Mouse (Mus musculus) intestine, postnatal 0 days (tissue): ENCODE data around the gene Dennd1c. TPM values are rescaled to one million over a fixed set of nuclear protein-coding genes. Genes with fewer than 3 reads are reported as not detected.

Source experiments
- ATAC-seq: fragments of 200-750 bp; cut with Nextera tagmentation; 2 replicates; pipeline ENCODE4 v1.8.0; 2017; ENCODE audit warnings: mild to moderate bottlenecking, moderate TSS enrichment, moderate library complexity
- H3K27ac ChIP-seq: fragments of 300-500 bp; sonication (generic); 2 replicates; pipeline ENCODE4 v1.5.1; 2014; ENCODE audit warnings: mild to moderate bottlenecking, low read depth, low read length, moderate library complexity
- H3K27me3 ChIP-seq: fragments of 300-500 bp; sonication (generic); replicated peaks from 2 replicates; pipeline ENCODE4 v1.6.1; 2014; ENCODE audit warnings: low read length, mixed read lengths; ENCODE audit not compliant: control insufficient read depth, insufficient read depth
- H3K36me3 ChIP-seq: fragments of 300-500 bp; sonication (generic); 2 replicates; pipeline ENCODE4 v1.6.1; 2014; ENCODE audit warnings: mild to moderate bottlenecking, moderate library complexity; ENCODE audit not compliant: control insufficient read depth, insufficient read depth
- H3K4me1 ChIP-seq: fragments of 300-500 bp; sonication (generic); replicated peaks from 2 replicates; pipeline ENCODE4 v1.6.1; 2014; ENCODE audit warnings: antibody characterized with exemption, low read length, mixed read lengths; ENCODE audit not compliant: control insufficient read depth, insufficient read depth
- H3K4me2 ChIP-seq: fragments of 300-500 bp; sonication (generic); replicated peaks from 2 replicates; pipeline ENCODE4 v1.6.1; 2014; ENCODE audit warnings: low read depth, mild to moderate bottlenecking, moderate library complexity
- H3K4me3 ChIP-seq: fragments of 300-500 bp; sonication (generic); 2 replicates; pipeline ENCODE4 v1.5.1; 2014; ENCODE audit warnings: low read depth, low read length
- H3K9ac ChIP-seq: fragments of 300-500 bp; sonication (generic); 2 replicates; pipeline ENCODE4 v1.6.1; 2014; ENCODE audit warnings: mild to moderate bottlenecking, low read depth, low read length
- H3K9me3 ChIP-seq: fragments of 300-500 bp; sonication (generic); 2 replicates; pipeline ENCODE4 v1.6.1; 2016; ENCODE audit warnings: mixed run types; ENCODE audit not compliant: control insufficient read depth
- CTCF ChIP-seq: sonication (generic); IDR thresholded peaks from 2 replicates; pipeline ENCODE4 v1.5.1; 2016; ENCODE audit warnings: low read depth, mild to moderate bottlenecking, control low read depth, antibody characterized with exemption, moderate library complexity
- WGBS: fragments of 180-500 bp; shearing (Covaris S2); extraction: QIAGEN DNeasy Blood & Tissue Kit; methylation state at CpG from one replicate; pipeline ENCODE4 v1.1.7; 2014; 5-methylcytosine and 5-hydroxymethylcytosine counted together
- polyA plus RNA-seq: library from polyadenylated mRNA; unstranded; fragments of >200 nt; fragmentation: Nextera tagmentation; extraction: Ambion mirVana; gene quantifications from 2 replicates; pipeline ENCODE4 v1.2.1, GENCODE M21; 2015

The Dennd1c gene
- polyA plus RNA-seq, 1 experiment from 2014 or later = 5.2 TPM

DNA sequence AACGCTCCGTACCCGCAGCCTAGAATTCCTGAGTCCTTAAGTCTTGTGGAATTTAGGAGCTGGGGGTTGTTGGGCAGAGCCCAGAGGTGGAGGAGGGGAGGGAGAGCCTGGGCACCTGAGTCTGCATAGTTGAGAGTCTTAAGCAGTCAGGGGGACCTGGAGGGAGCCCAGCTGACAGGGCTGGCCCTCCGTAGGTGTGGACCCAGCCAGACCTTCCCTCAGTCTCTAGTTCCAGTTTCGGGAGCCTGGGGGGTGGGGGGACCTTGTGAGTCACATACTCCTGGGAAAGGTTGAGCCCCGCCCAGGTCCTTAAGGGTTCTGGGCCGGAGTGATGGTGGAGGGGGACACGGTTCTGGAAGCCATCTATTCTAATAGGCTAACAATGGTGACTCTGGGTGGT is 15.3 kb downstream of the Dennd1c start:
- peaks cover 8% of the 10 kb centered on the region; the same call in 1 of the 2 replicates for H3K27me3 ChIP-seq
- no peaks in the 10 kb centered on the region for H3K9me3 ChIP-seq
- peaks cover 12% of the 10 kb centered on the region; the same call in 1 of the 2 replicates for H3K4me1 ChIP-seq
- WGBS = 5% methylated on average over 8 of the region's 8 CpGs
- peak overlapping the region; percentile 63 for H3K4me3 ChIP-seq
- H3K4me2 ChIP-seq = peak overlapping the region; percentile 98
- ATAC-seq = no peak
- peaks cover 19% of the 10 kb centered on the region; the same call in 1 of the 2 replicates for H3K36me3 ChIP-seq
- TF ChIP-seq CTCF = no peak
- H3K9ac ChIP-seq = peak overlapping the region; percentile 73
- peak overlapping the region; percentile 98; the same call in 1 of the 2 replicates for H3K27ac ChIP-seq

DNA sequence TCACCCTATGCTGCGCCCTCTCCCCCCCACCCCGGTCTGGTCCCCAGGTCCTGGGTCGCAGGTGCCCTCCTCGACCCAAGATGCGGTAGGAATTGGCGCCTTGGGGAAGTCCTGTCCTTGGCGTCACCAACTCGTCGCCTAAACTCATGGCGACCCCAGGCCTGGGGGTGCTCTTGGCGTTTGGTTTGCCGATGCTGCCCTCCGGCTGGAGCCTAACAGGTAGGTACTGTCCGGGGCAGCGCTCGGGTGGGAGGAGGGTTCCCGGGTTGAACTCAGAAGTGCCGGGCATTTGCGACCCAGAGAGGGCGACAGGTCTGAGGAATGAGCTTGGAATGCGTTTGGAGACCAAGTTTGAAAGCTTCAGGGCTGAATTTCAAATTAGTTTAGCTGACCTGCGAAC is 15.8 kb downstream of the Dennd1c start:
- peak overlapping the region; percentile 73 for H3K9ac ChIP-seq
- H3K4me1 ChIP-seq = peaks cover 12% of the 10 kb centered on the region; the same call in 1 of the 2 replicates
- no peak for TF ChIP-seq CTCF
- H3K36me3 ChIP-seq = peaks cover 19% of the 10 kb centered on the region; the same call in 1 of the 2 replicates
- no peaks in the 10 kb centered on the region for H3K9me3 ChIP-seq
- peak overlapping the region; percentile 98 for H3K4me2 ChIP-seq
- ATAC-seq = no peak
- peak overlapping the region; percentile 63 for H3K4me3 ChIP-seq
- peak overlapping the region; percentile 98 for H3K27ac ChIP-seq
- WGBS = under 1% methylated on average over 22 of the region's 22 CpGs
- H3K27me3 ChIP-seq = peaks cover 8% of the 10 kb centered on the region; the same call in 1 of the 2 replicates

DNA sequence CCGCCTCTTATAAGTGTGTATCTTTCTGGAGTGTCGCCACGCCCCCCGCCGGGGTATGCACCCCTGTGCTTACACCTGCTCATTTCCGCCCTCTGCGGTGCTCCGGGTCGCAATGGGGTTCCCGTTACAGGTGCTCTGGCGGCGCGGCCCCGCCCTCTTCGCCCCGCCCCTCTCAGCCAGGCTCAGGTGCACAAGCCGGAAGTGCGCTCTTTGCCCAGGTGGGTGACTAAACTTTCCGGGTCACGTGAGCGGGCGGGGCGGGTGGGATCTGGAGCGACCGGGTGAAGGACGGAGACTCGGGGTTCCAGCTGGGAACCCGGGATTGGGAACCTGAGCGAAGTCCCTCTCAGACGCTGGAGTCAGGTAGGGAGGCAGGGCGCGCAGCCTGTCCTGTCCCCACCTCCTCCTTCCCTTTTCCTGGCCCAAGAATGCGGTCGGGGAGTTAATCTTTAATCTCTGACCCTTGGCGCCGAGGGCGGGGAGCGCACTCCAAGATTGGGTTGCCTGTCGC is 16.2 kb downstream of the Dennd1c start:
- Histone ChIP-seq H3K4me1 (peaks cover 12% of the 10 kb centered on the region; the same call in 1 of the 2 replicates), H3K27me3 (peaks cover 8% of the 10 kb centered on the region; the same call in 1 of the 2 replicates), H3K9ac (peak overlapping the region; percentile 73), H3K36me3 (peaks cover 19% of the 10 kb centered on the region; the same call in 1 of the 2 replicates), H3K4me2 (peak overlapping the region; percentile 98), H3K4me3 (peak overlapping the region; percentile 63), H3K27ac (peak overlapping the region; percentile 98), H3K9me3 (no peaks in the 10 kb centered on the region)
- WGBS = 1% methylated on average over 38 of the region's 39 CpGs
- peak; percentile 80 for ATAC-seq
- TF ChIP-seq CTCF = 0 out of 2 replicates have a peak, but pooled peaks have one; percentile 12

DNA sequence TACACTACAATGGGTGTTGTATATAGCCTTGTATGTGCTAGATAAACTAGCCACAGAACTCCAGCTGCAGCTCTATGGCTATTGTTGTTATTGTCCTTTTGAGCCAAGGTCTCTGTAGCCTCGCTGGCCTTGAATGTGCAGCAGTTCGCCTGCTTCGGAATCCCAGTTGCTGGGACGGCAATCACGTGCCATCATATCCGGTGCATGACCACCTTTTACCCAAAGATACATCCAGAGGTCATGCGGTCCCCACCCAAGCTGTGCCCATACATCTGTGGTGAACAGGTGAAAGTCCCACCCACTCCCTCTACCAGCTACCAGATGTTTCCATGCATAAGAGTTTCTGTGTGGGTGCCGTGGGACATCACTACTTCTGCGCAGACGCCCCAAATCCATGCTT is 17.2 kb downstream of the Dennd1c start:
- no peak for ATAC-seq
- peak overlapping the region; percentile 47 for H3K27ac ChIP-seq
- no peak for TF ChIP-seq CTCF
- H3K27me3 ChIP-seq = peaks cover 8% of the 10 kb centered on the region; the same call in 1 of the 2 replicates
- H3K9ac ChIP-seq = 0 out of 2 replicates have a peak overlapping the region, but pooled peaks have one; percentile 7
- no peaks in the 10 kb centered on the region for H3K9me3 ChIP-seq
- peaks cover 12% of the 10 kb centered on the region; the same call in 1 of the 2 replicates for H3K4me1 ChIP-seq
- 34% methylated on average over 10 of the region's 10 CpGs for WGBS
- no peak overlapping the region for H3K4me3 ChIP-seq
- peak overlapping the region; percentile 98 for H3K4me2 ChIP-seq
- peaks cover 9% of the 10 kb centered on the region; the same call in 1 of the 2 replicates for H3K36me3 ChIP-seq

DNA sequence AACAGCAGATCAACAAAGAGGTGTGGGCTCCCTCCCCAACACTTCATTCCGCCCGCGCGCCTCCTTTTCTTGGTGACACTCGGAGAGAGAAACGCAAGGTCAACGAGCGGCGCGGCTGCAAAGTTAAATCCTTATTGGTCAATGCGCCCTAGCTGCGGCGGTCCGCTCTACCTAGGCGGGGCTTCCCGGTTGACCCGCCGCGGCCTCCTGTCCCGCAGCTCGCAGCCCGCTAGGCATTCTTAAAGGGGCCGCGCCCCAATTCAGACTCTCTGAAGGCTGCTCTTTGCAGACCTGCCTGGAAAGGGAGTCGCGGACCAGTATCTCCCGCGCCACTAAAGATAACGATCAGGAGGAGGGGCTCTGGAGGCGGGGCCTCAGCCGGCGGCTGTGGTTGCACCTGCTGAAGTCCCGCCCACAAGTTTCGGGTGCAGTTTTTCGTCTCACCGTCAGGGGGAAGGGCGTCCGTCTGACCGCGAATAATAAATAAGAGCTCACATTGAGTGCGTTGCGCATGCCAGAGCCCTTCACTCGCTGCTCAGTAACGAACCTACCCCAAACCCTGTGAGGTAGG is 18.0 kb downstream of the Dennd1c start:
- under 1% methylated on average over 44 of the region's 44 CpGs for WGBS

DNA sequence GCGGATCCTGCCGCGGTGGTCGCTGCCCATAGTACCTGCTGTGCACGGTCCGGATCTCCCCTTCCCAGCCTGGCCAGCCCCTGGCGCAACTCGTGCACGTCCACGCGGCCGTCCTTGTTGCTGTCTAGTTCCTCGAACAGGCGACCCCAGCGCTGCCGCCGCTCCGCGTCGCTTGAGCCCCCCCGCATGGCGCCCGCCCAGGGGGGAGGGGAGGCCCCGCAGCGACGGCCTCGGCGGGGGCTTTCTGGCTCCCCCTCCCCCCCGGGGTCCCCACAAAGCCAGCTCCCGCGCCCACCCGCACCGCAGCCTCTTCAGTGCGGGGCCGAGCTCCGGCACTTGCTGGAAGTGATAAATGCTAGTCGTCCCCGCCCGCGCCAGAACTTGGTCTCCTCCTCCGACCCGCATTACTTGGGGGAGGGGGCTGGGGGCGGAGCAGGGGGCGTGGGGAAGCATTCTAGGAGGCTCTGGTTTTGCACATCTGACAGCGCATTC is 18.8 kb downstream of the Dennd1c start, which contains the start of gene Slc25a23:
Slc25a23 (minus strand) TSS at position 378 of the 492 bp plus-strand sequence.
- H3K4me1 ChIP-seq = peaks cover 11% of the 10 kb centered on the region; the same call in 1 of the 2 replicates
- no peak for ATAC-seq
- H3K27ac ChIP-seq = peak within 1 kb of the TSS; percentile 76
- WGBS = under 1% methylated on average over 36 of the region's 45 CpGs
- H3K27me3 ChIP-seq = peaks cover 8% of the 10 kb centered on the region; the same call in 1 of the 2 replicates
- H3K4me2 ChIP-seq = peak within 1 kb of the TSS; percentile 98
- TF ChIP-seq CTCF = no peak
- peak within 1 kb of the TSS; percentile 68 for H3K4me3 ChIP-seq
- peak within 1 kb of the TSS; percentile 69 for H3K9ac ChIP-seq
- H3K36me3 ChIP-seq = no peaks in the 10 kb centered on the region; the same call in 1 of the 2 replicates
- no peaks in the 10 kb centered on the region for H3K9me3 ChIP-seq

More for the DNA sequence above, 18.0 kb downstream of the Dennd1c start:
- H3K4me3 ChIP-seq = peak overlapping the region; percentile 68
- H3K27ac ChIP-seq = peak overlapping the region; percentile 76
- peaks cover 8% of the 10 kb centered on the region; the same call in 1 of the 2 replicates for H3K27me3 ChIP-seq
- H3K9ac ChIP-seq = peak overlapping the region; percentile 69; the same call in 1 of the 2 replicates
- peaks cover 12% of the 10 kb centered on the region; the same call in 1 of the 2 replicates for H3K4me1 ChIP-seq
- H3K4me2 ChIP-seq = peak overlapping the region; percentile 98
- peak; percentile 78 for ATAC-seq
- TF ChIP-seq CTCF = peak; percentile 81
- H3K9me3 ChIP-seq = no peaks in the 10 kb centered on the region
- peaks cover 7% of the 10 kb centered on the region; the same call in 1 of the 2 replicates for H3K36me3 ChIP-seq
